Mouse (Mus musculus): ENCODE results near the gene Stk11. TPM values are rescaled to one million over a fixed set of nuclear protein-coding genes. Genes with fewer than 3 reads are reported as not detected.

The Stk11 gene
- total and polyA plus RNA-seq, 2 experiments from 2014 or later: 15.0 to 86.4 TPM

GRCm38 (mm10) chr10:80133226-80133849, 17.7 kb downstream of the Stk11 start:
- Histone ChIP-seq H3K4me2 (ENCODE audit: low read depth, low read length) (no peak overlapping the region), H3K4me3 (ENCODE audit: low read length) (no peak overlapping the region), H3K9ac (replicated peaks; ENCODE audit: low read length) (no peak overlapping the region), H3K36me3 (ENCODE audit: insufficient read depth, low read length) (peaks cover 50% of the 10 kb centered on the region), H3K9me3 (ENCODE audit: low read length) (no peaks in the 10 kb centered on the region), H3K27me3 (ENCODE audit: insufficient read depth, low read length) (no peaks in the 10 kb centered on the region), H3K4me1 (ENCODE audit: insufficient read depth, low read length) (peaks cover 14% of the 10 kb centered on the region), H3K27ac (no peak overlapping the region)
- WGBS: 62% methylated on average over 8 of the region's 8 CpGs
- TF ChIP-seq CTCF (IDR thresholded peaks at IDR 0.05; ENCODE audit: low read depth): peak; percentile 27; the same call in 1 of the 2 replicates
- ATAC-seq: no peak
- DNase-seq (ENCODE audit: low spot score): peak; percentile 39

GRCm38 (mm10) chr10:80134421-80134820, 18.8 kb downstream of the Stk11 start:
- ATAC-seq (no peak), DNase-seq (ENCODE audit: low spot score) (no peak)
- Histone ChIP-seq H3K27me3 (ENCODE audit: insufficient read depth, low read length) (no peaks in the 10 kb centered on the region), H3K4me1 (ENCODE audit: insufficient read depth, low read length) (peaks cover 14% of the 10 kb centered on the region), H3K4me3 (ENCODE audit: low read length) (no peak overlapping the region), H3K36me3 (ENCODE audit: insufficient read depth, low read length) (peaks cover 41% of the 10 kb centered on the region), H3K27ac (no peak overlapping the region), H3K4me2 (ENCODE audit: low read depth, low read length) (no peak overlapping the region), H3K9ac (replicated peaks; ENCODE audit: low read length) (no peak overlapping the region), H3K9me3 (ENCODE audit: low read length) (no peaks in the 10 kb centered on the region)
- 85% methylated on average over 9 of the region's 9 CpGs for WGBS
- TF ChIP-seq CTCF (IDR thresholded peaks at IDR 0.05; ENCODE audit: low read depth): no peak

GRCm38 (mm10) chr10:80135161-80135560, 19.6 kb downstream of the Stk11 start:
- WGBS: 83% methylated on average over 10 of the region's 10 CpGs
- H3K4me1 ChIP-seq (ENCODE audit: insufficient read depth, low read length): peaks cover 14% of the 10 kb centered on the region
- H3K9me3 ChIP-seq (ENCODE audit: low read length): no peaks in the 10 kb centered on the region
- DNase-seq (ENCODE audit: low spot score): no peak
- TF ChIP-seq CTCF (IDR thresholded peaks at IDR 0.05; ENCODE audit: low read depth): no peak
- no peaks in the 10 kb centered on the region for H3K27me3 ChIP-seq (ENCODE audit: insufficient read depth, low read length)
- no peak overlapping the region for H3K4me3 ChIP-seq (ENCODE audit: low read length)
- ATAC-seq: no peak
- peaks cover 35% of the 10 kb centered on the region for H3K36me3 ChIP-seq (ENCODE audit: insufficient read depth, low read length)
- no peak overlapping the region for H3K9ac ChIP-seq (replicated peaks; ENCODE audit: low read length)
- no peak overlapping the region for H3K4me2 ChIP-seq (ENCODE audit: low read depth, low read length)
- no peak overlapping the region for H3K27ac ChIP-seq

GRCm38 (mm10) chr10:80135641-80136040, 20.0 kb downstream of the Stk11 start:
- Histone ChIP-seq H3K4me3 (ENCODE audit: low read length) (no peak overlapping the region), H3K4me2 (ENCODE audit: low read depth, low read length) (no peak overlapping the region), H3K9me3 (ENCODE audit: low read length) (no peaks in the 10 kb centered on the region), H3K9ac (replicated peaks; ENCODE audit: low read length) (0 out of 2 replicates have a peak overlapping the region, but pooled peaks have one; percentile 6), H3K4me1 (ENCODE audit: insufficient read depth, low read length) (peaks cover 14% of the 10 kb centered on the region), H3K27ac (no peak overlapping the region), H3K36me3 (ENCODE audit: insufficient read depth, low read length) (peaks cover 33% of the 10 kb centered on the region), H3K27me3 (ENCODE audit: insufficient read depth, low read length) (no peaks in the 10 kb centered on the region)
- 97% methylated on average over 1 of the region's 1 CpGs for WGBS
- DNase-seq (ENCODE audit: low spot score) (no peak), ATAC-seq (no peak)
- TF ChIP-seq CTCF (IDR thresholded peaks at IDR 0.05; ENCODE audit: low read depth): no peak

- peaks cover 19% of the 10 kb centered on the region for H3K4me1 ChIP-seq (ENCODE audit: insufficient read depth, low read length)
- peaks cover 33% of the 10 kb centered on the region for H3K36me3 ChIP-seq (ENCODE audit: insufficient read depth, low read length)
- 17% methylated on average over 45 of the region's 49 CpGs for WGBS
- H3K9me3 ChIP-seq (ENCODE audit: low read length): no peaks in the 10 kb centered on the region
- TF ChIP-seq CTCF (IDR thresholded peaks at IDR 0.05; ENCODE audit: low read depth): no peak
- peak overlapping the region; percentile 91 for H3K4me2 ChIP-seq (ENCODE audit: low read depth, low read length)
- ATAC-seq: no peak
- no peaks in the 10 kb centered on the region for H3K27me3 ChIP-seq (ENCODE audit: insufficient read depth, low read length)
- peak overlapping the region; percentile 76 for H3K4me3 ChIP-seq (ENCODE audit: low read length)
- peak overlapping the region; percentile 97 for H3K27ac ChIP-seq
- DNase-seq (ENCODE audit: low spot score): no peak
- peak overlapping the region; percentile 86 for H3K9ac ChIP-seq (replicated peaks; ENCODE audit: low read length)
Measured at GRCm38 (mm10) chr10:80136179-80136951, 20.8 kb downstream of the Stk11 start.

GRCm38 (mm10) chr10:80136952-80137625, 21.5 kb downstream of the Stk11 start:
- DNase-seq (ENCODE audit: low spot score) (peak; percentile 70), ATAC-seq (no peak)
- H3K4me1 ChIP-seq (ENCODE audit: insufficient read depth, low read length): peaks cover 19% of the 10 kb centered on the region
- no peaks in the 10 kb centered on the region for H3K27me3 ChIP-seq (ENCODE audit: insufficient read depth, low read length)
- H3K9me3 ChIP-seq (ENCODE audit: low read length): no peaks in the 10 kb centered on the region
- 5% methylated on average over 29 of the region's 29 CpGs for WGBS
- H3K27ac ChIP-seq: peak overlapping the region; percentile 97
- H3K4me3 ChIP-seq (ENCODE audit: low read length): peak overlapping the region; percentile 76
- H3K9ac ChIP-seq (replicated peaks; ENCODE audit: low read length): peak overlapping the region; percentile 86
- H3K36me3 ChIP-seq (ENCODE audit: insufficient read depth, low read length): peaks cover 32% of the 10 kb centered on the region
- TF ChIP-seq CTCF (IDR thresholded peaks at IDR 0.05; ENCODE audit: low read depth): no peak
- H3K4me2 ChIP-seq (ENCODE audit: low read depth, low read length): peak overlapping the region; percentile 91

Measured in hindbrain, postnatal 0 days (tissue).